Mouse (Mus musculus): ENCODE data around the gene Cacna1e. TPM values are rescaled to one million over a fixed set of nuclear protein-coding genes. Genes with fewer than 3 reads are reported as not detected.

Cacna1e gene
- total RNA-seq, 2 experiments from 2014 or later, result 0.38 to 1.1 TPM

GRCm38 (mm10) chr1:154842336-154842735, 42.0 kb downstream of the Cacna1e start:
- DNase-seq, result no peak
- intact Hi-C loops (cut with DNase I), result no loop called here

- no peak for DNase-seq
- intact Hi-C loops (cut with DNase I), result no loop called here
Observed at GRCm38 (mm10) chr1:154841057-154841630, 43.2 kb downstream of the Cacna1e start.

GRCm38 (mm10) chr1:154839272-154839671, 45.0 kb downstream of the Cacna1e start:
- DNase-seq, result no peak
- intact Hi-C loops (cut with DNase I), result no loop called here

GRCm38 (mm10) chr1:154836473-154836872, 47.8 kb downstream of the Cacna1e start:
- DNase-seq, result no peak

GRCm38 (mm10) chr1:154832168-154832539, 52.1 kb downstream of the Cacna1e start:
- no peak for DNase-seq
- intact Hi-C loops (cut with DNase I), result no loop called here

More at GRCm38 (mm10) chr1:154836473-154836872, 47.8 kb downstream of the Cacna1e start:
- intact Hi-C loops (cut with DNase I), result no loop called here

GRCm38 (mm10) chr1:154831269-154832167, 52.8 kb downstream of the Cacna1e start:
- intact Hi-C loops (cut with DNase I), result no loop called here
- no peak for DNase-seq

- no peak for DNase-seq
Observed at GRCm38 (mm10) chr1:154830051-154830450, 54.2 kb downstream of the Cacna1e start.

GRCm38 (mm10) chr1:154823098-154823497, 61.2 kb downstream of the Cacna1e start:
- intact Hi-C loops (cut with DNase I), result no loop called here
- DNase-seq, result no peak

More at GRCm38 (mm10) chr1:154830051-154830450, 54.2 kb downstream of the Cacna1e start:
- intact Hi-C loops (cut with DNase I), result no loop called here

GRCm38 (mm10) chr1:154820422-154820821, 63.9 kb downstream of the Cacna1e start:
- no peak for DNase-seq
- intact Hi-C loops (cut with DNase I), result no loop called here

- intact Hi-C loops (cut with DNase I), result no loop called here
- no peak for DNase-seq
Observed at GRCm38 (mm10) chr1:154819960-154820359, 64.3 kb downstream of the Cacna1e start.

GRCm38 (mm10) chr1:154818742-154819141, 65.6 kb downstream of the Cacna1e start:
- intact Hi-C loops (cut with DNase I), result no loop called here
- DNase-seq, result no peak

GRCm38 (mm10) chr1:154816836-154817235, 67.5 kb downstream of the Cacna1e start:
- intact Hi-C loops (cut with DNase I), result no loop called here

GRCm38 (mm10) chr1:154816267-154816666, 68.0 kb downstream of the Cacna1e start:
- intact Hi-C loops (cut with DNase I), result no loop called here

More at GRCm38 (mm10) chr1:154816836-154817235, 67.5 kb downstream of the Cacna1e start:
- no peak for DNase-seq

GRCm38 (mm10) chr1:154805742-154806141, 78.6 kb downstream of the Cacna1e start:
- intact Hi-C loops (cut with DNase I), result no loop called here
- no peak for DNase-seq

More at GRCm38 (mm10) chr1:154816267-154816666, 68.0 kb downstream of the Cacna1e start:
- DNase-seq, result no peak

- DNase-seq, result no peak
- intact Hi-C loops (cut with DNase I), result no loop called here
Observed at GRCm38 (mm10) chr1:154805038-154805437, 79.3 kb downstream of the Cacna1e start.

- no peak for DNase-seq
- intact Hi-C loops (cut with DNase I), result no loop called here
Observed at GRCm38 (mm10) chr1:154802301-154802904, 81.9 kb downstream of the Cacna1e start.

GRCm38 (mm10) chr1:154799257-154799656, 85.0 kb downstream of the Cacna1e start:
- intact Hi-C loops (cut with DNase I), result no loop called here
- DNase-seq, result no peak

GRCm38 (mm10) chr1:154798771-154799170, 85.5 kb downstream of the Cacna1e start:
- no peak for DNase-seq
- intact Hi-C loops (cut with DNase I), result no loop called here

GRCm38 (mm10) chr1:154796685-154797084, 87.6 kb downstream of the Cacna1e start:
- DNase-seq, result peak; percentile 31 to 43
- intact Hi-C loops (cut with DNase I), result no loop called here

- no peak for DNase-seq
- intact Hi-C loops (cut with DNase I), result no loop called here
Observed at GRCm38 (mm10) chr1:154794518-154794951, 89.8 kb downstream of the Cacna1e start.

- intact Hi-C loops (cut with DNase I), result no loop called here
- DNase-seq, result no peak
Observed at GRCm38 (mm10) chr1:154791544-154792174, 92.6 kb downstream of the Cacna1e start.
